Comparison of ENCODE assay signal across 16 mouse cellular contexts in genomic region chr6:63762535-63762934, GRCm38 (mm10).
"Had no signal": no experiment of that assay in that cellular context is flagged by ENCODE, and none has a peak within 500 bp of the region (broad histone marks: within the 10 kb centered on the region; RNA-seq: fewer than 3 reads in every experiment).

No protein-coding gene starts in this region.

- H3K27ac ChIP-seq: neural tube, embryonic 13.5 days; neural tube, embryonic 15.5 days; stomach, embryonic 15.5 days; stomach, postnatal 0 days had no signal

- DNase-seq: retina, postnatal 1 day; right cerebral cortex, adult 18-20 months; right cerebral cortex, postnatal 14 days; right cerebral cortex, postnatal 25 days; right cerebral cortex, postnatal 4 days; spleen, adult 18-20 months; thymus, adult 18-20 months; thymus, adult 2 months; thymus, postnatal 14 days; thymus, postnatal 25 days; thymus, postnatal 36 days; thymus, postnatal 4 days had no signal

- H3K4me2 ChIP-seq: neural tube, embryonic 13.5 days; neural tube, embryonic 15.5 days; stomach, embryonic 15.5 days had no signal

- H3K36me3 ChIP-seq: neural tube, embryonic 13.5 days; neural tube, embryonic 15.5 days; stomach, embryonic 15.5 days had no signal

- H3K9ac ChIP-seq: neural tube, embryonic 13.5 days; neural tube, embryonic 15.5 days; stomach, embryonic 15.5 days had no signal

- H3K27me3 ChIP-seq: neural tube, embryonic 13.5 days; neural tube, embryonic 15.5 days; stomach, embryonic 15.5 days had no signal

- H3K9me3 ChIP-seq: neural tube, embryonic 13.5 days; neural tube, embryonic 15.5 days; stomach, embryonic 15.5 days had no signal

- H3K4me3 ChIP-seq: neural tube, embryonic 13.5 days; neural tube, embryonic 15.5 days; stomach, embryonic 15.5 days had no signal

- H3K4me1 ChIP-seq: neural tube, embryonic 13.5 days; neural tube, embryonic 15.5 days; stomach, embryonic 15.5 days had no signal
